Mouse (Mus musculus): ENCODE data around the gene Rad51. TPM values are rescaled to one million over a fixed set of nuclear protein-coding genes. Genes with fewer than 3 reads are reported as not detected.

Gene Rad51
- polyA plus RNA-seq, 1 experiment = 5.0 TPM

DNA sequence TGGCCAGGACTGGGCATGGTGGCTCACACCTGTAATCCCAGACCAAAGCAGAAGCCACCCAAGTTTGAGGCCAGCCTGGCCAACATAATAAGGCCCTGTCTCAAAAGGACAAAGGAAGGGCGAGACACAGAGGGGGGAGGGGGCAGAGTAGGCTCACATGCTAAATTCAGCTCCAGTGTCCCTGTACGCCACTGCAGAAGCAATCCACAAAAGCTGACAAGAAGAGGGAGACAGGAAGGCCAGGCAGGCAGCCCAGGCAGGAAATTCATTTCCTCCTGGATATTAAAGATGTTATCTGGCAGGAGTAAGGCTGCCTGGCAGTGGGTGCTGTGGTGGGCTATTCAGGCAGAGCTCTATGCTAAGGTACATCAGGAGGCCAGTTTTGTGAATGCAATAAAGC is 48.7 kb downstream of the Rad51 start:
- DNase-seq (ENCODE audit: low read depth in 1 of 2, low spot score in 2 of 2) = no peak
- WGBS = 81% methylated on average over 2 of the region's 2 CpGs
- Histone ChIP-seq H3K4me3 (ENCODE audit: extremely low read depth, insufficient read depth, insufficient read length) (no peak overlapping the region), H3K27me3 (ENCODE audit: control insufficient read depth, insufficient read depth, low read length) (peaks cover 3% of the 10 kb centered on the region; the same call in 1 of the 2 replicates), H3K27ac (ENCODE audit: insufficient read depth, low read length) (no peak overlapping the region), H3K36me3 (ENCODE audit: control insufficient read depth, insufficient read depth, low read length) (no peaks in the 10 kb centered on the region), H3K4me1 (ENCODE audit: control insufficient read depth, insufficient read depth, insufficient read length) (no peaks in the 10 kb centered on the region)
- TF ChIP-seq POLR2A (IDR thresholded peaks at IDR 0.05; ENCODE audit: low read depth, low read length) (no peak), CTCF (IDR thresholded peaks at IDR 0.05; ENCODE audit: extremely low read depth, insufficient read depth, insufficient read length, insufficient replicate concordance) (no peak)

DNA sequence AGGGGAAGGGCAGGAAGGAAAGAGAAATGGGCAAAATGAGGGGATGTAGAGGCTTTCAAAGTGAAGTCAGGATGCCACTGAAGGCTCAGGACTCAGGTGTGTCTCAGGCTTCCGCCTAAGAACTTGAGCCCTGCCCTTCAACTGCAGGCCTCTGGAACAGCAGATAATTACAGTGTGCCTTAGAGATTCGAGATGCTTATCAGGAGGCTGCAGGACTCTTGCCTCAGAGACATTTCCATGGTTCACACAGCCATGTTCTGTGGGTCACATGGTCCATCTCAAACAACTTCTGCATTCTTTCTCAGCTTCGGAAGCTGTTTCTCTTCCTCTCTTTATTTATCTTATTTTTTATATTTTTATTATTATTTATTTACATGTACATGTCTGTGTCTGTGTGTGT is 50.5 kb downstream of the Rad51 start:
- 35% methylated on average over 3 of the region's 3 CpGs for WGBS
- no peak for TF ChIP-seq POLR2A (IDR thresholded peaks at IDR 0.05; ENCODE audit: low read depth, low read length)
- no peak for TF ChIP-seq CTCF (IDR thresholded peaks at IDR 0.05; ENCODE audit: extremely low read depth, insufficient read depth, insufficient read length, insufficient replicate concordance)
- no peak overlapping the region for H3K27ac ChIP-seq (ENCODE audit: insufficient read depth, low read length)
- DNase-seq (ENCODE audit: low read depth in 1 of 2, low spot score in 2 of 2) = no peak
- no peaks in the 10 kb centered on the region for H3K36me3 ChIP-seq (ENCODE audit: control insufficient read depth, insufficient read depth, low read length)
- peaks cover 11% of the 10 kb centered on the region for H3K4me1 ChIP-seq (ENCODE audit: control insufficient read depth, insufficient read depth, insufficient read length)
- peaks cover 5% of the 10 kb centered on the region for H3K27me3 ChIP-seq (ENCODE audit: control insufficient read depth, insufficient read depth, low read length)
- H3K4me3 ChIP-seq (ENCODE audit: extremely low read depth, insufficient read depth, insufficient read length) = no peak overlapping the region

DNA sequence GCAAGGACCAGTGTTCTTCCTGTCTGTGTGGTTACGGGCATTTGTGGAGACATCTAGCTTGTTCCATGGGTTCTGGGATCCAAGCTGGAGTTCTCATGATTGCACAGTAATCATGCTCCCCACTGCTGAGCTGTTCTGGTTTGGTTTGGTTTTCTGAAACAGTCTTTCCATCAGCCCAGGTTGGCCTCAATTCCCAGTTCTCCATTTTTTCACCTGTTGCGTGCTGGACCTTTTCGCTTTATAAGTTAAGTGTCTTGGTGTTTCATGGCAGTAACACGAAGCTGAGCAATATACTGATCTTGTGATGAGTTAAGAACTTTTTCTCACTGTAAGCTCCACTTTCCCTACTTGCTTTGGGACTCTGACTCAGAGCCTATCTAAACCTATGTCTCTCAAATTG is 51.4 kb downstream of the Rad51 start:
- no peak overlapping the region for H3K4me3 ChIP-seq (ENCODE audit: extremely low read depth, insufficient read depth, insufficient read length)
- H3K4me1 ChIP-seq (ENCODE audit: control insufficient read depth, insufficient read depth, insufficient read length) = peaks cover 11% of the 10 kb centered on the region
- no peaks in the 10 kb centered on the region for H3K36me3 ChIP-seq (ENCODE audit: control insufficient read depth, insufficient read depth, low read length)
- TF ChIP-seq POLR2A (IDR thresholded peaks at IDR 0.05; ENCODE audit: low read depth, low read length) = no peak
- no peak for TF ChIP-seq CTCF (IDR thresholded peaks at IDR 0.05; ENCODE audit: extremely low read depth, insufficient read depth, insufficient read length, insufficient replicate concordance)
- DNase-seq (ENCODE audit: low read depth in 1 of 2, low spot score in 2 of 2) = no peak
- H3K27ac ChIP-seq (ENCODE audit: insufficient read depth, low read length) = no peak overlapping the region
- peaks cover 5% of the 10 kb centered on the region for H3K27me3 ChIP-seq (ENCODE audit: control insufficient read depth, insufficient read depth, low read length)
- WGBS = 92% methylated on average over 4 of the region's 4 CpGs

DNA sequence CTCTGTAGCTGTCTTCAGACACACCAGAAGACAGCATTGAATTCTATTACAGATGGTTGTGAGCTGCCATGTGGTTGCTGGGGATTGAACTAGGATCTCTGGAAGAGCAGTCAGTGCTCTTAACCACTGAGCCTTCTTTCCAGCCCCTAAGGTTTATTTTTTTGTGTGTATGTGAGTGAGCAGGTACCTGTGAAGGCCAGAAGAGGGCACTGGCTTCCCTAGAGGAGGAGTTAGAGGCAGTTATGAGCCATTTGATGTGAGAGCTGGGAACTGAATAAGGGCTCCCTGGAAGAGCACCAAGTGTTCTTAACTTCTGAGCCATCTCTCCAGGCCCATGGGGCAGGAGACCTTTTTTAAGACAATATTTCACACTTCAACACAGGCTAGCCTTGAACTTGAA is 52.8 kb downstream of the Rad51 start:
- Histone ChIP-seq H3K27me3 (ENCODE audit: control insufficient read depth, insufficient read depth, low read length) (peaks cover 5% of the 10 kb centered on the region), H3K4me1 (ENCODE audit: control insufficient read depth, insufficient read depth, insufficient read length) (peaks cover 11% of the 10 kb centered on the region), H3K4me3 (ENCODE audit: extremely low read depth, insufficient read depth, insufficient read length) (no peak overlapping the region), H3K27ac (ENCODE audit: insufficient read depth, low read length) (no peak overlapping the region), H3K36me3 (ENCODE audit: control insufficient read depth, insufficient read depth, low read length) (no peaks in the 10 kb centered on the region)
- TF ChIP-seq POLR2A (IDR thresholded peaks at IDR 0.05; ENCODE audit: low read depth, low read length) (no peak), CTCF (IDR thresholded peaks at IDR 0.05; ENCODE audit: extremely low read depth, insufficient read depth, insufficient read length, insufficient replicate concordance) (no peak)
- DNase-seq (ENCODE audit: low read depth in 1 of 2, low spot score in 2 of 2) = no peak

DNA sequence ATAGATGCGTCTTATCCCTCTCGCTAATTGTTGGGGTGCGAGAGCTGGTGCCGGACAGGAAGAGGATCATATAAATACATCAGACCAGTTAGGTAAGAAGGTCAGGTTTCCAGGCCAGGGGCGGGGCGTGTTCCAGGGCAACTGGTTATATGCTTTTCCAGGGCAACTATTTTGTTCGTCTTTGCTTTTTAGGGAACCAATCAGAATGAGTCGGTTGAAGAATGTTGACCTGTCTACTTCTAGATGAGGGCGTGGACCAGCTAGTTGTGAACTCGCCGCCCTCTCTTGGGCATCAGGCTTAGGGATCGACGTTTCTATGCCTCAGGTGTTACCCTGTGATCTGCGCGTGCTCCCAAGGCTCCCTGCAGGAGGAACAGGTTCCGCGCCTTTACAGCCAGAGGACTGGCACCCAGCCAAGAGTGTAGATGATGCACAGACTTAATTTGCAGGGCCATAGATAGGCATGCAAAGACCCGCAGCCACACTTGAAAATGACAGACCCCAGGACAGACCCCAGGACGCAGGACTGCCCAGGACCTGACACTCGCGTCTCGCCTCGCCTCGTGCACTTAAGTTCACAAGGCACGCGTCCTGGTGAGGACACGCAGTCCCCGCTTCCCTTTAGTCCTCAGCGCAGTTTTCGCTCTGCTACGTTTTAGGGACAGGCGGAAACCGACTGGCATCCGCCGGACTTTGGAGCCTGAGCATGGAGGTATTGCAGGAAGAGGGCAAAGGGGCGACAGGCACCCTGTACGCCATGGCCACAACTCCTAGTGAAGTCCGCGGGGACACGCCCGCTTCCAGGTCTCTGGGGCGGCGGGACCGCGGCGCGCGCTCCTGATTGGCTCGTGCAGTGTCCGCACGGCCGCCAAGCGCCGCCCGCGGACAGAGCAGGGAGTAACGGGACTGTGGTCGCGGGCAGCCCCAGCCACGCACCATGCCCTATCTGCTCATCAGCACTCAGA is 54.6 kb downstream of the Rad51 start, which contains the start of gene Gchfr:
Gene Gchfr, plus strand, starts transcription at position 873 of the 965 bp plus-strand sequence.
- Histone ChIP-seq H3K4me3 (ENCODE audit: extremely low read depth, insufficient read depth, insufficient read length) (peak within 1 kb of the TSS; percentile 57), H3K36me3 (ENCODE audit: control insufficient read depth, insufficient read depth, low read length) (no peaks in the 10 kb centered on the region), H3K27ac (ENCODE audit: insufficient read depth, low read length) (no peak within 1 kb of the TSS), H3K4me1 (ENCODE audit: control insufficient read depth, insufficient read depth, insufficient read length) (peaks cover 11% of the 10 kb centered on the region), H3K27me3 (ENCODE audit: control insufficient read depth, insufficient read depth, low read length) (peaks cover 5% of the 10 kb centered on the region)
- DNase-seq (ENCODE audit: low read depth in 1 of 2, low spot score in 2 of 2) = no peak
- TF ChIP-seq CTCF (IDR thresholded peaks at IDR 0.05; ENCODE audit: extremely low read depth, insufficient read depth, insufficient read length, insufficient replicate concordance) (no peak), POLR2A (IDR thresholded peaks at IDR 0.05; ENCODE audit: low read depth, low read length) (no peak)
- WGBS = 1% methylated on average over 60 of the region's 60 CpGs

DNA sequence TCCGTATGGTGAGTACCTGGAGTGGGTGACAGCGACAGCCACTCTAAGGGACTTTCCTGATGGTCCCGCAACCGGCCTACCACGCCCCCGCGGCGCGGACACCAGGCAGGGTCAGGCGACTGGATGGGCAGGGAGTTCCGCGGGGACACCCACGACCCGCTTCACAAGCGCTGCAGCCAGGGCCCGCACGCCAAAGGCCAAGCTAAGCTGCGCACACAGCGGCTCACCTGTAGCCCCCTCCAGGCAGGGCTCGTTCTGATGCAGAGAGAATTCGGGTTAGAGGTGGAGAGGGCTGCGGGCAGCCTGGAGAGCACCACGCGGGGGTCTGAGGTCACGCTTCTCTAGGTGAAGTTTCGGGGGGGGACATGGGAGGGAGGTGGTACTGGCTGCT is 55.3 kb downstream of the Rad51 start:
- Histone ChIP-seq H3K4me3 (ENCODE audit: extremely low read depth, insufficient read depth, insufficient read length) (peak overlapping the region; percentile 57; the same call in 1 of the 2 replicates), H3K27ac (ENCODE audit: insufficient read depth, low read length) (no peak overlapping the region), H3K36me3 (ENCODE audit: control insufficient read depth, insufficient read depth, low read length) (no peaks in the 10 kb centered on the region), H3K4me1 (ENCODE audit: control insufficient read depth, insufficient read depth, insufficient read length) (peaks cover 11% of the 10 kb centered on the region), H3K27me3 (ENCODE audit: control insufficient read depth, insufficient read depth, low read length) (peaks cover 5% of the 10 kb centered on the region)
- no peak for TF ChIP-seq CTCF (IDR thresholded peaks at IDR 0.05; ENCODE audit: extremely low read depth, insufficient read depth, insufficient read length, insufficient replicate concordance)
- TF ChIP-seq POLR2A (IDR thresholded peaks at IDR 0.05; ENCODE audit: low read depth, low read length) = no peak
- DNase-seq (ENCODE audit: low read depth in 1 of 2, low spot score in 2 of 2) = no peak
- 12% methylated on average over 26 of the region's 26 CpGs for WGBS

DNA sequence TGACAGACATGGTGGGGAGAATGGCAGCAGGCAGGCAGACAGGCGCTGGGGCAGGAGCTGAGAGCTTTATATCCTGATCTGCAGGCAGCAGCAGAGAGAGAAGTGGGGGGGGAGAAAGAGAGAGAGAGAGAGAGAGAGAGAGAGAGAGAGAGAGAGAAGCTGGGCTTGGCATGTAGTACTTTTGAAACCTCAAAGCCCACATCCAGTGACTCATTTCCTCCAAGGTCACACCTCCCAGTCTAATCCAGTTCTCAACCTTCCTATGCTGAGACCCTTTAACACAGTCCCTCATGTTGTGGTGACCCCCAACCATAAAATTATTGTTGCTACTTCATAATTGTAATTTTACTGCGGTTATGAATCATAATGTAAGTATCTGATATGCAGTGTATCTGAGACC is 57.7 kb downstream of the Rad51 start:
- no peak overlapping the region for H3K27ac ChIP-seq (ENCODE audit: insufficient read depth, low read length)
- H3K27me3 ChIP-seq (ENCODE audit: control insufficient read depth, insufficient read depth, low read length) = peaks cover 5% of the 10 kb centered on the region
- no peak overlapping the region for H3K4me3 ChIP-seq (ENCODE audit: extremely low read depth, insufficient read depth, insufficient read length)
- H3K36me3 ChIP-seq (ENCODE audit: control insufficient read depth, insufficient read depth, low read length) = no peaks in the 10 kb centered on the region
- TF ChIP-seq POLR2A (IDR thresholded peaks at IDR 0.05; ENCODE audit: low read depth, low read length) = no peak
- DNase-seq (ENCODE audit: low read depth in 1 of 2, low spot score in 2 of 2) = no peak
- WGBS = 84% methylated on average over 2 of the region's 2 CpGs
- peaks cover 14% of the 10 kb centered on the region for H3K4me1 ChIP-seq (ENCODE audit: control insufficient read depth, insufficient read depth, insufficient read length)
